Mouse (Mus musculus): ENCODE results near the gene Upp2.

Upp2 gene

DNA sequence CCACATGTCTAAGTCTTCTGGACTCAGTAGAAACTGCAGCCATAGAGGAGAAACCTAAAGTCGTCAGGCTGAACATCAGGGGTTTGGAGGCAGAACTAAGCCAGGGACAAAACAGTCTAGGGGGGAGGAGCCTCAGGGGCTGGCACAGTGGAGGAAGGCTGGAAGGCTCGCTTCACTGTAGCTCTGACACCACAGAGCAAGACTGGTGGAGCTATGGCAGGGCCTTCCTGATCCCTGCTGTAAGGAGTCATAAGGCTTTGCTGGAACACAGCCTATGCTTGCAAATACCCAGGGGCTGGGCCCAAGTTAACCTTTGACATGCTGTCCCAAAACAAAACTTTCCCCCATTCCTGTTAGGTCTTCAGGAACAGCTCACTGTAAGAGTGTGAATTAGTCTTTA is 185.8 kb downstream of the Upp2 start:
- no peak for DNase-seq (ENCODE audit: extremely low spot score, low spot score)

DNA sequence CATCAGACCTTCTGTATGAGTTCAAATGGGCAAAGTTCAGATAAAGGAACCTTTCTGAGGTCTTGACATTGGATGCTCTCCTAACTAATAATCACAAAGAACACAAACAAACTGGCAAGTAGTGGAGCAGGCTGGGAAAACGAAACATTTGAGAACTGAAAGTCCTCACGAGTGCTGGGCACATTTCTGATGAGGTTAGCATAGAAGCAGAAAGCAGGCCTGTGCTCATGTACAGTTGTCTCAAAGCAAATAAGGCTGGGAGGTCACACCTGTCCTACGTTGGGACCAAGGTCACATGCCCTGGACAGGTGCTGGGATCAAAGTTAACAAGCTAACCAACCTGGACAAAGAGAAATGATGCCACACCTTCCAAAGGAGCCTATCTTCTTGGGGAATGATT is 187.6 kb downstream of the Upp2 start:
- no peak for DNase-seq (ENCODE audit: extremely low spot score, low spot score)

DNA sequence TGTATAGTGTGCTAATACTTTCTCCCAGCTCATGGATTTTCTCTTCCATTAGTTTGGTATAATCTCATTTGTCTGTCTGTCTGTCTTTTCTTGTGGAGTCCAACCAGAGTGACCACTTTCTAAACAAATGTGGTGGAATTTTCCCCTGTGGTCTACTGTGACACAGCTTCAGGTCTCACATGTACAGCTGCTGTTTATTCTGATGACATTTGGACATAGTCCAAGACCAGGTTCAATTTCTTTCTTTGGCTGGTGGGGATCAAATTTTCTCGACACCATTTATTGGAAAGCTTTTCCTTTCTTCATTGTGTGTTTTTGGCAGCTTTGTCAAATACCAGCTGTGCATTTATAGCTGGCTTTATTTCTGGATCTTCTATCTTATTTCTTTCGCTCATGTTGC is 191.0 kb downstream of the Upp2 start:
- DNase-seq (ENCODE audit: extremely low spot score, low spot score) = no peak

DNA sequence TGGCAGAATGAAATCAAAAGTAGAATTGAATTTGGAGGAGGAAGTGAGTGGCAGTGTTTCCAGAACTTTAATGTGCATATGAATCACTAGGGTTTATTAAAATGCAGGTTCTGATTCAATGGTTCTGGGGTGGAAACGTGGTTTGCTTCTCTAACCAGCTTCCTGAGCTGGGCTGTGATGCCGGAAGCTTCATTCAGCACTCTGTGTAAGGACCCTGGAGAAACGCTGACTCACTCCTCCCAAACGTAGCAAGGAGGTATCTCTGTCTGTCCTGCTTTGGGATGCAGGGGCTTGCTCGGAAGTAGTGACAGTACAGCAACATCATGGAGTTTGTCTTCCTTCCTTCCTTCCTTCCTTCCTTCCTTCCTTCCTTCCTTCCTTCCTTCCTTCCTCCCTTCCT is 192.6 kb downstream of the Upp2 start:
- DNase-seq (ENCODE audit: extremely low spot score, low spot score) = no peak

DNA sequence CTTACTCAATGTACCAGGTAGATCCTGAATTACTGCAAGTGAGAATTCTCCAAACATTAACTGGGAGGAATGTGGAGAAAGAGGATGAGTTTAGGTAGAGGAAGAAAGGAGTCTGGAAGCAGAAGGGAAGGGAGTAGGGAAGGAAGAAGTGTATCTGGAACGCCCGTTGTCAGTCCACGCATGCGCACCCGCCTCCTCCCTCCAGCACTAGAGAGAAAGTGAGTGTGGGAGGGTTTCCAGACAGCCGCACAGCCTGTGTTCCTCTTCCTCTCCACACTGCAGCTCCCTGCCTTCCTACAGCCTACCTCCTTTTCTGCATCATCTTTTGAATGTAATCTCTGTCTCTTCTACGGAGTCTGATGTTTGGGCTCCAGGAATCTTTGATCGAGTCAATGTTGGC is 198.0 kb downstream of the Upp2 start:
- no peak for DNase-seq (ENCODE audit: extremely low spot score, low spot score)

DNA sequence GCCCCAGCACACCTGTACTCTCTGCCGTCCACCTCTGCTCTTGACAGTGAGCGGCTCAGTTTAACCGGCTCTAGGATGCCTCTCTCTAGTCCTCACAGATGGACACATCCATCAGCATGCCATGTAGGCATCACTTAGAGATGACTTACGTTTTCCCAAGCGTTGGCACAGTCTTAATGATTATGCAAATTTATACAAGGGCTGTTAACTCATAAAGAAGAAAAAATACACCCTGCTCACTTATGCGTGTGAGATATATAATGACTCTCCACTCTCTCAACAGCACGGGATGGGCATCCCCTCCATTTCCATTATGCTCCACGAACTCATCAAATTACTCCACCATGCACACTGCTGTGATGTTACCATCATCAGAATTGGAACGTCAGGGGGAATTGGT is 206.7 kb downstream of the Upp2 start:
- no peak for DNase-seq (ENCODE audit: extremely low spot score, low spot score)

DNA sequence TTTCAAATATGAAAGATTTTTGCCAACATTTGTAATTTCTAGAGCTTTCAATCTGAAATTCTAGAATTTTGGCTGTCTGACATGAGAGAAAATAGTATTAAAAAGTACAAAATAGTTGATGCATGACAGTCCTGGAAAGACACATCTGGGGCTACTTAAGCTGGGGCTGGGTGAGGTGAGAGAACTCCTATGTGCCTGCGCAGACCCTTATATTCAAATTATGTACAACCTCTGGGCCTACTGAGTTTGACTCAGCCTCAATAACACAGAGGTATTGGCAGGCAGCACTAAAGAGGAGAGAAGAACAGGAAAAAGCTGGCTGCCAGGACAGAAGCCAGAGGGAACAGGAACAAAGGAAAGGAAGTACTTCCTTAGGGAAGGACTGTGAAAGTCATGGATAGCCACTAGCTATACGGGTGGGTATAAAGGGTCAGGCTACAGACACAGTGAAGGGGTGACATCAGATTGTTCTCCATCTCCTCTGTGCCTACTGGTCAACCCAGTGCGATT is 211.9 kb downstream of the Upp2 start:
- DNase-seq (ENCODE audit: extremely low spot score, low spot score) = no peak

DNA sequence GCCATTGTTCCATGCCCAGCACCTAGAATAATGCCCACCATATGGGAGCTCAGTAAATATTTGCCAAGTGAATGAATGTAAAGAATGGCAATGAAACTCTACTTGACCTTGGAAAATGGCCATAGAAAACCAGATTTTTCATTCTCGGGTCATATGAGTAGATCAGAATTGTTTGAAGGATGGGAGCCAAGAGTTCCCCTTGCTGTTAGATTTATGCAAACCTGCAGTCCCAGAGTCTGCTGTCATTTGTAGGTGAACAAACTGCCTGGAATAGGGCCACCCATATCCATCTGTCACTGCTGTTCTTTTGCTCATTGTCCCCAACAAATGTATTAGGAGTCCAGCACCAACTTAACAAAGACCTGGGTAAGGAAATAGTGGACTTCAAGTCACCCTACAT is 216.4 kb downstream of the Upp2 start:
- no peak for DNase-seq (ENCODE audit: extremely low spot score, low spot score)

DNA sequence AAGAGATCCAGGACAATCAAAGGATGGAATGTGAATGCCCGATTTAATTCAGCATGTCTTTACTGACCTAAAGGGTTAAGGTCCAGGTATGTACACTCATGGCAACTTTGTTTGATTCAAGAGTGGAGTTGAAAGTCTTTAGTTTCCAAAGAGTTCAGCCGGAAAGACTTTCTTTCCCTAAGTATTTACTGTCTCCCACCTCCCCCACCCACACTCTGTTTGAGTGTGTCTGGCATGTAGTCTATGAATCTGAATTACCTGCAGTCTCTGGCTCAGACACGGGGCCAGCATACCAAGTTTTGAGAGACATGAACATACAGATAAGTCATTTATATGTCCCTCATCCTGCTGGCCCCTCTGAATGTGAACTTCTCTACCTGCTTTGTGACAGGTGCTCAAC is 219.1 kb downstream of the Upp2 start:
- no peak for DNase-seq (ENCODE audit: extremely low spot score, low spot score)

DNA sequence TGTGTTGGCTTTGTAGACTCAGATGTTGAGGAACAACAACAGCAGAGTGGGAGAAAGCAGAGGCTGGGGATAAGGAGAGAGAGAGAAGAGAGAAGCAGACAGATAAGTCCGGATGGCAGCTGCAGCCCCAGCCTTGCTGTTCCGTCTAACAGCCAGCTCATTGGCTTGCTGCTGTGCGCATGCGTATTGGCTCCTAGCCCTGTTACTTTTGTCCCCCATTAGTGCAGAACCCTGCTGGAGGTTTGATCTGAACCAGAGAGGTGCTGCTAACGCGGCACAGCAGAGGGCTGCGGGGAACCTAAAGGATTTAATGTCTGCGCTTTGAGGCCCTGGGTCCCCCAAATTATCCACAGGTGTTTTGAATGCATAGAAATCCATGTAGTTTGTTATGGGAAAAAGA is 219.6 kb downstream of the Upp2 start:
- no peak for DNase-seq (ENCODE audit: extremely low spot score, low spot score)

DNA sequence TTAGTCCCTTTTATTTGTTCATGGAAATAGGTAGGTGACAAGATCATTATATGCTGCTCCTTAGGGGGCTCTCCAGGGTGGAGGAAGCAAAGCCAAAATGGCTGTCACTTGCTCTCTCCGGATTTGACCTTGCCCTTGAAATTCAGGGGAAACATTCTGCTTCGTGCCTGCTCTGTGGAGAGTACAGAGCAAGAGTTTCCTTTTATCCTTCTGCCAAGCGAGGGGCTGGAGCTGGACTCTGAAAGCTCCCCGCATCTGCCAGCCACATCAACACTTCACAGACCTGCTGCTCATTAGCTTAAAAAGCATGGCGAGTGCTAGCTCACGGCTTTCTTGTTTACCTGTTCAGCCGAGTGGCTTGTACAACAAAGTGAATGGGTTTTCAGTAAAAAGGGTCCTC is 220.3 kb downstream of the Upp2 start:
- DNase-seq (ENCODE audit: extremely low spot score, low spot score) = no peak

DNA sequence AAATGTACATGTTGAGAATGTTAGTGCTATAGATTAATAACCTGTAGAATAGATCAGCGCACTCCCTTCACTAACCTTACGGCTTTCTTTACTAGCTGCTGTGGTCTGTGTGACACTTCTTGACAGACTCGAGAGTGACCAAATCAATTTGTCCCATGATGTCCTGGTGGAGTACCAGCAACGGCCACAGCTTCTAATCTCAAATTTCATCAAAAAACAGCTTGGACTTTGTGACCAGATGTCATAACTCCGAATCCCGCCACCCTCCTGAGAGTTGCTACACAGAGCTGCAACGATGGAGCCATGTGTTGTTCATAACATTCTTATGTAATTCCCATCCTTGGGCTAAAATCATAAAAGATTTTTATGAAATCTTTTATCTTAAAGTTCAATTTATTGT is 222.8 kb downstream of the Upp2 start:
- no peak for DNase-seq (ENCODE audit: extremely low spot score, low spot score)

DNA sequence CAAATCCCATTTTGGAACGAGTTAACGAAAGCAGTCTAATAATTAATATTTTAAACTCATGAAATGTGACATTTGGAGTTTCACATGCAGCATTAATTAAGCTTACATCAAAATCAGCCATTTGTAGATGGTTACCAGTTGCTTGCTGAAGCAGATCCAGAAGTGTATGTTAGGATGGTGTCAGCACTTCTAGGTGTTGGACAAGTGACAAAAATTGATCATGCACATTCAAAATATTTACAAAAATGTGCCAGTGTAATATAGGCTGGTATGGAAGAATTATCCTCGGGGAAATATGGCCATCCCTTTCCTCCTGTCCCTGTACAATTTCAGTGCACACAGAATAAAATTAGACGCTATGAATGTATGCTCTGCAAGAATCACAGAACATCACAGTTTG is 223.3 kb downstream of the Upp2 start:
- no peak for DNase-seq (ENCODE audit: extremely low spot score, low spot score)

DNA sequence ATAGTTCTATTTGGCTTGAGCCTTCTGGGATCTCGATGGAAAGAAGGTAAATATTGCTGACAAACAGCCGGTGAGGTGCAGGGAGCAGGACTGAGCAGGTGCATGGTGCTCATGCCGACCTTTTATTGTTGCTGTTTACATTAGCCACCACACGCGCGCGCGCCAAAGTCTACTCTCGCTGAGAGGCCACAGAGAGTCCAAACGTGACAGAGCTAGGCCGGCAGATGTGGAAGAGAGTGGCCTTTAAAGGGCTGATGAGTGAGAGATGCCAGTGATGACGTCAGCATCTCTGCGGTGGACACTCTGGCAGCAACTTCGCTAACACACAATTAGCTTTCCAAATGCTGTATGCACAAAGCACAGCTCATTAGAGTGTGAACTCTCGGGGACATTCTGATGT is 227.4 kb downstream of the Upp2 start:
- DNase-seq (ENCODE audit: extremely low spot score, low spot score) = no peak

DNA sequence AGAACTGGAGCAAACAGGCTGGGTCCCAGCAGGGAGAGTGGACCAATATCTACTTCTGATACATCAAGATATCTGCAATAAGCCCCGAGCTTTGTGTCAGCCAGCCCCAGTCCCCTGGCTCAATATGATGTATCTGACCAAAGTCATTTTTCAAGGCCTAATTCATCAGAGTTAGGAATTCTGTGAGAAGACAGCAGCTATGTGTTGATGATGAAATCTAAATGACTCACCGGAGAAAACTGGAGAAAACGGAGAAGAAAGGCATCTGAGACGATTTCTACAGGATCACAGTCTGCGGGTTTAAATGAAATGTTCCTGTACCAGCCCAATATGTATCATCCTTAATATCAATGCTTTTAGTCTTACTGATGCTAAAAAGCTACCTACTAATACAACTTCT is 228.3 kb downstream of the Upp2 start:
- no peak for DNase-seq (ENCODE audit: extremely low spot score, low spot score)

DNA sequence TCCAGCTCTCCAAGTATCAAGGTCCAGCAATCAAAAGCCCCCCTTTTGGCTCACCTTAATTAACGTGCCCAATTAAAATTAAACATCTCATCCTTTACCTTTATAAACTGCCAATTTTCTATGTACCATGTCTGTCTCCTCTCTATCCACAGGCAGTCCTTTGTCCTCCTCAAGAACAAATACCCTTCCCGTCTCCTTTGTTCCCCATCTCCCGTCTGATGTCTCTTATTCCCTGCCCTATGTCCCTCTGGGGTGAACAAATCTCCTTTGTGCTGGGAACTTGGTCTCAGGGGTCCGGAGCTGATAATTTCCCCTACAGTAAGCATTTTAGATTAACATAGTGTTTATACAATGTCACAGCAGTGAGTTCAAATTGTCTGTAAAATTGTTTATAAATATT is 230.4 kb downstream of the Upp2 start:
- no peak for DNase-seq (ENCODE audit: extremely low spot score, low spot score)

DNA sequence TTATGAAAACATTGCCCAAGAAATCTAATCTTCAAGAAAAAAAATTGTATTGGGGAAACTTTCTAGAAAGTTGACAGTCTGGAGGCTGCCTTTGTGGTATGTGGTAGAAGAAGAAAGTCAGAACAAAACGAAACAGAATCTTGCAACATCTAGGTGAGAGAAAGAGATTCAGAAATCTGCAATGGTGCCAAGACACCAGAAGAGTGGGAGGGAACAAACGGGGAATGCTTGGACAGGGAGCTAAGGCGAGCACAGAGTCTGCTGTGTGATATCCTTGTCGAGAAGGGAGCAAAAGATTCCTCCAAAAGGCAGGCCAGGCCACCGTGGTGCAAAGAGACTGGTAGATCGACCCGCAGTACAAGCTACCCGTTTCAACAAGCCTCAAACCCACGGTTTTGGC is 232.0 kb downstream of the Upp2 start:
- no peak for DNase-seq (ENCODE audit: extremely low spot score, low spot score)

DNA sequence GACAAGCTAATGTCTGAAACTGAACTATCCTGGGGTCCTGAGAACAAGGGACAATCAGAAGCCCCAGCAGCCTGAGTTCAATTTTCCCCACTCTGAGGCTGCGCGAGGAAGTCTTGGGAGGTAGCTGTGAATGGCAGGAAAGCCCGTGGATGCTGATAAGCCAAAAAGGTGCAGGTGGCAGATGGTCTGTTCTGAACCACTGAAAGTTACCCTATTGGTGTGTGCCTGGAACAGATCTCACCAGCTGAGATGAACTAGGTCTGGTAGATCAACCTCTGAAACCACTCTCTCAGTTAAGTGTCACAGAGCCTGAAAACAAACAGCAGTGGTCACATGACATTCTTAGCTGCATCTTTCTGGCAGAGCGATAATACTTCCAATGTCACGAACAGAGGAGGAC is 232.5 kb downstream of the Upp2 start:
- DNase-seq (ENCODE audit: extremely low spot score, low spot score) = no peak

DNA sequence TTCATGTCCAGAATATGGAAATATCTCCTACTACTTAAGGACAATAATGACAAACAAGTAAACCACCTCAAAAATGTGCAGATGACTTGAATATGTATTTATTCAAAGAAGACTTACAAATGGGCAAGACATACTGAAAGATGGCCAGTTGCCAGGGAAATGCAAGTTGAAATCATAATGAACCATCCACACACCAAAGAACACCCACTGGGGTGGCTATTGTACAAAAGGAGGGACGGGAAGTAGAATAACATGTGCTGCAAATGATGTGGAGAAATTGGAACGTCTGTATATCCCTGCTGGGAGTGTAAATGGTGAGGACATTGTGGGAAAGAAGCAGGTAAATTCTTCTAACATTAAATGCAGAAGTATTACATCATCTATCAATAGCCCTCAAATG is 245.8 kb downstream of the Upp2 start:
- no peak for DNase-seq (ENCODE audit: extremely low spot score, low spot score)

DNA sequence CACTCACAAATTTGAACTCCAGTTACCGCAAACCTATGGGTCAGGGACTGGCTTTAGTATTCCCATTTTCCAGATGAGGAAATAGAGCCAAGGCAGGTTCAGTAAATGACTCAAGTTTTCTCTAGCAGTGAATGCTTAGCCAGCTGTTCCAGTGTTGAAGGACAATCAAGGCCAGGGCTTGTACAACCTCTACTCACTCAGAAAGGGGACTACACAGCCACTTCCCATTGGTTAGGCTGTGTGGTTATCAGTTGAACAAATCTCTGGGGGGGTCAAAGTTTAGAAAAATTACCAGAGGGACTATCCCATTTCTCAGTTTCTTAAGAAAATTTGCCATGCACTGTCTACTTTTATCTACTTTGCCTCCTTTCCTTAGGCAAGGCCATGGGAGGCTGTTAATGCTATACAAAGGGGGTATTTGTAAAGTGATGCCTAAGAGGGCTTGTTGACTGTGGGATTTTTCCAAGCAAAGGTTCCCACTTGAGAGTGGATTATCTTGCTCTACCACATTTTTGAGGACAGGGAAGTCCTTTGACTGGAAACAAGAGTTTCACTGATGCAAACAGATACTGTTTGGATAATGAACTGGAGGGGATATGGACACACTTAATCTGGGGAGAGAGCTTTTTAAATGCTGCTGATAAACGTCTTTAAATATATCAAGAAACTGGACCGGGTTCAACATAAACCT is 262.0 kb downstream of the Upp2 start:
- DNase-seq (ENCODE audit: extremely low spot score, low spot score) = no peak

DNA sequence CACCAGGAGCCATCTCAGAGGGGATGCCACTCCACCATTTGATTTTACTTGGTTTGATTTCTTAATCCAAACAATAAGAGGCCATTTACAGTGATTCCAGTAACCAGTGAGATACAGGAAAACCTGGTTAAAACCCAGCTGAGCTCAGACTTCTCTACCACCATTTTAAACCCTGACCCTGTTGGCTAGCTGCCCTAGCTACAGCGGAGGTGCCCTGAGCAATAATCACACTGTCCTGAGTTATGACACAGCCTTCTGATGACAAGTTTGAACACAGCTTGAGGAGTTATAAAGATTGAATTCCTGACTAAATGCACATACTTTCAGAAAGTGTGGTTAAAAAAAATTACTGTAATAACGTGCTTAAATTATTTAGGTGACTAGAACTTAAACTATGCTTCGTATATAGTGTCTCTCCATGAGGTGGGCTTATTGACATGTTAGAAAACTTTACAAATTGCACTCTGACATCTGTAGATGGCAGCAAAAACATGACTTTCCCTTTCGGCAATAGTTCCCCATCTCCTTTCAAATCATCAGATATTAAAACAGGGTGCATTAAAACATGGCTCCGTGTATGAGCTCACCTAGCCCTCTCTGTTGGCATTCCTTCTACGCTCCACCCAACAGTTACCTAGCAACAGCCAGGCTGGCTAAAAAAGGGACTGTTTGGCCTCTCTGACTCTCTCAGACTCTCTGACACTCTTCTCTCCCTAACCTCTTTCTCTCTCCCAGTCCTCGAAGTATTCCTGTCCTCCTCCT is 263.1 kb downstream of the Upp2 start:
- DNase-seq (ENCODE audit: extremely low spot score, low spot score) = no peak

DNA sequence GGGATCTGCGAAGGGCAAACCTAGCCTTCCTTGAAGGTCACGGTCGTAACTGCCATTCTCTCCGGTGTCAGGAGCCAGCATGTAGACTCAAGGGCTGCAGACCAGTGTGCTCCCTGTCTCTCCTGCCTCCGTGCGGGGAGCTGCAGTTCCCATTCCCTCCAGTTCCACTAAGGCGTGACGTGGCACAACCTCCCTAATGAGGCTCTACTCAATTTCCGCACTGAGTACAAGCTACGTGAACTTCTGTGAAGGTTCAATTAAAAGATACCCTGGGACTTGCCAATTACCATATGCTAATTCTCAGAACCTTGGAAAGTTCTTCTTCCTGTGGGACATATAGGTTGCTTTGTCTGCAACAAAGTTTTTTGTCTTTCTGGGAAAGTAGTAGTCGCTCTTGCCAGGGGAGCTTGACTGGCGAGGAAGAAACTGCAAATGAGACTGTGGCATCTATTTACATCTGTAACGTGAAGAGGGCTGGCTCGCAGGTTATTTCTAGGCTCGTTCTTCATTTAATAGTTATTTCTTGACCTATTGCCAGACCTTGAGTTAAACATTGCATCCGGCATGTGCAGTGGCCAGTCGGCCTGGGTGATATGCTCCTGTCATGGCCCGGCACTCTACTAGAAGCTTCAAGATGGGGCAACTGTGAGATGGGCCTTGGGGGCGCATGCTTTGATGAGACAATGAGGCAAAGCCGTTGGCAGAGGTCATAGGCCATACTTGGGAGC is 265.3 kb downstream of the Upp2 start:
- DNase-seq (ENCODE audit: extremely low spot score, low spot score) = no peak

Measured in neural tube, embryonic 10.5 days (tissue).